Mouse (Mus musculus) myocyte (in vitro differentiated cells): ENCODE results near the gene Slc16a14. TPM values are rescaled to one million over a fixed set of nuclear protein-coding genes. Genes with fewer than 3 reads are reported as not detected.

Experiments used
- H3K27me3 ChIP-seq: one replicate; pipeline ENCODE4 v1.6.1; 2011; ENCODE audit not compliant: control insufficient read depth, insufficient read depth, insufficient read length
- H3K36me3 ChIP-seq: one replicate; pipeline ENCODE4 v1.6.1; 2011; ENCODE audit not compliant: control insufficient read depth, insufficient read depth
- H3K4me2 ChIP-seq: one replicate; pipeline ENCODE4 v1.6.1; 2011; ENCODE audit warnings: low read depth, control low read depth
- H3K4me3 ChIP-seq: one replicate; pipeline ENCODE4 v1.5.1; 2011; ENCODE audit warnings: mild to moderate bottlenecking, control low read depth, moderate library complexity
- H3K79me2 ChIP-seq: one replicate; pipeline ENCODE4 v1.6.1; 2011; ENCODE audit not compliant: control insufficient read depth, insufficient read depth
- H3ac ChIP-seq: one replicate; pipeline ENCODE4 v1.6.1; 2011; ENCODE audit not compliant: control insufficient read depth, insufficient read length
- CEBPB ChIP-seq: IDR thresholded peaks from 2 replicates; pipeline ENCODE4 v1.6.1; 2011; ENCODE audit warnings: mild to moderate bottlenecking, moderate library complexity; ENCODE audit not compliant: poor library complexity, insufficient read depth, severe bottlenecking
- E2F4 ChIP-seq: IDR thresholded peaks from one replicate; pipeline ENCODE4 v1.6.1; 2011; ENCODE audit warnings: mild to moderate bottlenecking, control low read depth, moderate library complexity; ENCODE audit not compliant: insufficient read depth
- MAX ChIP-seq: IDR thresholded peaks from one replicate; pipeline ENCODE4 v1.6.1; 2011; ENCODE audit warnings: low read depth, mild to moderate bottlenecking, control low read depth
- MYOD1 ChIP-seq, 3 experiments: IDR thresholded peaks; one replicate each; pipeline ENCODE4 v1.6.1; 2011; ENCODE audit warnings: control low read depth in 2 of 3, low read depth in 2 of 3, mild to moderate bottlenecking in 2 of 3, moderate library complexity in 1 of 3; ENCODE audit not compliant: insufficient read length in 2 of 3, control insufficient read depth in 1 of 3
- MYOG ChIP-seq, 3 experiments: IDR thresholded peaks; one replicate each; pipeline ENCODE4 v1.6.1; 2011; ENCODE audit warnings: control low read depth in 2 of 3, low read depth in 2 of 3, mild to moderate bottlenecking in 2 of 3; ENCODE audit not compliant: insufficient read length in 2 of 3, control insufficient read depth in 1 of 3, insufficient read depth in 1 of 3
- POLR2A ChIP-seq: IDR thresholded peaks from one replicate; pipeline ENCODE4 v1.6.1; 2011; ENCODE audit warnings: low read depth, mild to moderate bottlenecking, control low read depth, moderate library complexity; ENCODE audit not compliant: insufficient read length
- POLR2AphosphoS2 ChIP-seq: IDR thresholded peaks from one replicate; pipeline ENCODE4 v1.6.1; 2011; ENCODE audit warnings: low read depth, control low read depth; ENCODE audit not compliant: insufficient read length
- REST ChIP-seq: IDR thresholded peaks from one replicate; pipeline ENCODE4 v1.6.1; 2011; ENCODE audit warnings: mild to moderate bottlenecking, control low read depth, moderate library complexity; ENCODE audit not compliant: insufficient read depth, insufficient read length
- SRF ChIP-seq: IDR thresholded peaks from one replicate; pipeline ENCODE4 v1.6.1; 2011; ENCODE audit warnings: low read depth; ENCODE audit not compliant: control insufficient read depth, insufficient read length
- TCF12 ChIP-seq: IDR thresholded peaks from one replicate; pipeline ENCODE4 v1.6.1; 2011; ENCODE audit warnings: mild to moderate bottlenecking, control low read depth; ENCODE audit not compliant: poor library complexity, insufficient read depth, severe bottlenecking
- TCF3 ChIP-seq: IDR thresholded peaks from one replicate; pipeline ENCODE4 v1.6.1; 2011; ENCODE audit warnings: low read depth, control low read depth; ENCODE audit not compliant: insufficient read length
- USF1 ChIP-seq: IDR thresholded peaks from one replicate; pipeline ENCODE4 v1.6.1; 2011; ENCODE audit warnings: low read depth, mild to moderate bottlenecking, control low read depth, moderate library complexity
- polyA plus RNA-seq: library from polyadenylated mRNA; unstranded; fragments of >200 nt; fragmentation: generic; extraction: Trizol; gene quantifications from one replicate; pipeline ENCODE4 v1.2.1, GENCODE M21; 2012; ENCODE audit warnings: missing spikeins

The Slc16a14 gene
- polyA plus RNA-seq, 1 experiment, result 0.46 TPM

- Histone ChIP-seq H3K4me2 (no peak overlapping the region), H3K36me3 (no peaks in the 10 kb centered on the region), H3K4me3 (no peak overlapping the region), H3ac (no peak overlapping the region), H3K27me3 (peaks cover 4% of the 10 kb centered on the region), H3K79me2 (no peaks in the 10 kb centered on the region)
- TF ChIP-seq MYOD1 (IDR thresholded peaks at IDR 0.05; ENCODE audit: control insufficient read depth in 1 of 3, insufficient read length in 2 of 3, low read depth in 2 of 3) (no peak), MAX (no peak), E2F4 (no peak), CEBPB (no peak), TCF3 (no peak), USF1 (no peak), REST (no peak), POLR2AphosphoS2 (no peak), POLR2A (no peak), MYOG (IDR thresholded peaks at IDR 0.05; ENCODE audit: control insufficient read depth in 1 of 3, insufficient read depth in 1 of 3, insufficient read length in 2 of 3, low read depth in 2 of 3) (no peak), SRF (no peak), TCF12 (no peak)
Measured at GRCm38 (mm10) chr1:84939466-84939865, 4.5 kb upstream of the Slc16a14 start.

GRCm38 (mm10) chr1:84936716-84937510 lies 2.0 kb upstream of the Slc16a14 start:
- TF ChIP-seq TCF12 (no peak), SRF (no peak), POLR2AphosphoS2 (no peak), E2F4 (no peak), MYOD1 (IDR thresholded peaks at IDR 0.05; ENCODE audit: control insufficient read depth in 1 of 3, insufficient read length in 2 of 3, low read depth in 2 of 3) (no peak), POLR2A (no peak), CEBPB (no peak), USF1 (no peak)
- no peaks in the 10 kb centered on the region for H3K36me3 ChIP-seq
- peaks cover 8% of the 10 kb centered on the region for H3K27me3 ChIP-seq

GRCm38 (mm10) chr1:84935668-84936067 lies 734 bp upstream of the Slc16a14 start:
- peak overlapping the region; percentile 91 for H3K4me2 ChIP-seq

More at GRCm38 (mm10) chr1:84936716-84937510, 2.0 kb upstream of the Slc16a14 start:
- H3K4me3 ChIP-seq, result no peak overlapping the region
- H3K4me2 ChIP-seq, result no peak overlapping the region
- no peak overlapping the region for H3ac ChIP-seq
- H3K79me2 ChIP-seq, result no peaks in the 10 kb centered on the region

GRCm38 (mm10) chr1:84934151-84934502 lies 807 bp downstream of the Slc16a14 start:
- TF ChIP-seq MAX (no peak), E2F4 (no peak), CEBPB (no peak), SRF (no peak), MYOG (IDR thresholded peaks at IDR 0.05; ENCODE audit: control insufficient read depth in 1 of 3, insufficient read depth in 1 of 3, insufficient read length in 2 of 3, low read depth in 2 of 3) (no peak), MYOD1 (IDR thresholded peaks at IDR 0.05; ENCODE audit: control insufficient read depth in 1 of 3, insufficient read length in 2 of 3, low read depth in 2 of 3) (no peak), POLR2A (no peak), USF1 (no peak), TCF12 (no peak), TCF3 (no peak), POLR2AphosphoS2 (no peak), REST (no peak)
- H3K79me2 ChIP-seq, result no peaks in the 10 kb centered on the region
- H3K27me3 ChIP-seq, result peaks cover 8% of the 10 kb centered on the region
- H3ac ChIP-seq, result no peak overlapping the region
- H3K36me3 ChIP-seq, result no peaks in the 10 kb centered on the region
- peak overlapping the region; percentile 91 for H3K4me2 ChIP-seq
- peak overlapping the region; percentile 36 for H3K4me3 ChIP-seq

More at GRCm38 (mm10) chr1:84935668-84936067, 734 bp upstream of the Slc16a14 start:
- Histone ChIP-seq H3K4me3 (peak overlapping the region; percentile 36), H3ac (no peak overlapping the region), H3K79me2 (no peaks in the 10 kb centered on the region), H3K36me3 (no peaks in the 10 kb centered on the region), H3K27me3 (peaks cover 8% of the 10 kb centered on the region)
- TF ChIP-seq CEBPB, result peak; percentile 86
- no peak for TF ChIP-seq REST
- TF ChIP-seq TCF12, result no peak
- TF ChIP-seq E2F4, result no peak
- TF ChIP-seq POLR2A, result peak; percentile 62
- no peak for TF ChIP-seq MYOG (IDR thresholded peaks at IDR 0.05; ENCODE audit: control insufficient read depth in 1 of 3, insufficient read depth in 1 of 3, insufficient read length in 2 of 3, low read depth in 2 of 3)
- TF ChIP-seq POLR2AphosphoS2, result peak; percentile 39
